9 mouse cellular contexts compared by ENCODE assay signal in the genomic region with DNA sequence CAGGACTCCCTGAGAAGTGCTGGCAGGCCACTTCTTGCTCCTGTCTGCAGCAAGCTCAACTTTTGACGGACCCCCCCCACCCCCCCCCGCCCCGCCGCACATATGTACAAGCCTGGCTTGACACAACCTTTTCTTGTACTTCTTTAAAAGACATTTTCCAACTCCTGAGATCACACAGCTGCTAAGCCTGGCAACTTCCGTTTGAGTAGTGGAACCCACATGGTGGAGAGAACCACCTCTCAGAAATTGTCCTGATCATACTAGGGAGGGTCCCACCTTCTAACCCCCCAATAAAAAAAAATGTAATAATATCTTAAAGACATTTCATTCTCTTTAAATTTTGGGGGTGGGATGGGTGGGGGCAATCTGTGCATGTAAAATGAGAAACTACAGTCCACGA. TPM values are rescaled to one million over a fixed set of nuclear protein-coding genes. Genes with fewer than 3 reads are reported as not detected.
DNase-seq lines count a peak whose midpoint lies in the region; ATAC-seq lines count a peak whose summit lies in the region.
"Had no signal": no experiment of that assay in that cellular context is flagged by ENCODE, and none has a peak within 500 bp of the region (broad histone marks: within the 10 kb centered on the region; RNA-seq: fewer than 3 reads in every experiment).

No protein-coding gene starts in this region.

- DNase-seq in lung, postnatal 36 days, result no peak
- no peak for DNase-seq in liver, embryonic 13.5 days
- peak; percentile 37 for DNase-seq in thymus, postnatal 0 days (ENCODE audit: low spot score)
- DNase-seq in ovary, postnatal 36 days (ENCODE audit: low spot score), result no peak
- no peak for DNase-seq in spleen, postnatal 4 days (ENCODE audit: low spot score in 2 of 2)
- DNase-seq in right cerebral cortex, adult 18-20 months, result no peak

- H3K36me3 ChIP-seq in lung, embryonic 15.5 days, result peaks cover 29% of the 10 kb centered on the region
- peaks cover 22% of the 10 kb centered on the region for H3K36me3 ChIP-seq in forebrain, embryonic 15.5 days
- H3K36me3 ChIP-seq in liver, embryonic 13.5 days, result peaks cover 37% of the 10 kb centered on the region

- no peaks in the 10 kb centered on the region for H3K9me3 ChIP-seq in lung, embryonic 15.5 days
- no peaks in the 10 kb centered on the region for H3K9me3 ChIP-seq in forebrain, embryonic 15.5 days
- H3K9me3 ChIP-seq in liver, embryonic 13.5 days (replicated peaks), result no peaks in the 10 kb centered on the region

- H3K27ac ChIP-seq in lung, embryonic 15.5 days, result no peak overlapping the region
- H3K27ac ChIP-seq in forebrain, embryonic 15.5 days (replicated peaks), result no peak overlapping the region
- H3K27ac ChIP-seq in liver, embryonic 13.5 days, result no peak overlapping the region; the same call in 1 of the 2 replicates

- no peak overlapping the region for H3K9ac ChIP-seq in lung, embryonic 15.5 days
- no peak overlapping the region for H3K9ac ChIP-seq in forebrain, embryonic 15.5 days (replicated peaks)
- H3K9ac ChIP-seq in liver, embryonic 13.5 days, result peak overlapping the region; percentile 87

- H3K4me1 ChIP-seq in lung, embryonic 15.5 days, result peaks cover 13% of the 10 kb centered on the region
- peaks cover 14% of the 10 kb centered on the region for H3K4me1 ChIP-seq in forebrain, embryonic 15.5 days
- H3K4me1 ChIP-seq in liver, embryonic 13.5 days (replicated peaks), result peaks cover 41% of the 10 kb centered on the region

- ATAC-seq in lung, embryonic 15.5 days (ENCODE audit: borderline replicate concordance, extremely low read depth, low FRiP score, low TSS enrichment), result no peak
- no peak for ATAC-seq in forebrain, embryonic 15.5 days (replicated peaks)
- no peak for ATAC-seq in liver, embryonic 13.5 days (ENCODE audit: low read depth)

- WGBS in lung, embryonic 15.5 days, result 34% methylated on average over 6 of the region's 6 CpGs
- WGBS in forebrain, embryonic 15.5 days, result 60% methylated on average over 6 of the region's 6 CpGs
- WGBS in liver, embryonic 13.5 days (ENCODE audit: insufficient replicate concordance), result 46% methylated on average over 6 of the region's 6 CpGs

- no peaks in the 10 kb centered on the region for H3K27me3 ChIP-seq in lung, embryonic 15.5 days
- H3K27me3 ChIP-seq in forebrain, embryonic 15.5 days, result no peaks in the 10 kb centered on the region
- no peaks in the 10 kb centered on the region for H3K27me3 ChIP-seq in liver, embryonic 13.5 days

- peak overlapping the region; percentile 70 for H3K4me3 ChIP-seq in lung, embryonic 15.5 days
- H3K4me3 ChIP-seq in forebrain, embryonic 15.5 days, result peak overlapping the region; percentile 68; the same call in 1 of the 2 replicates
- H3K4me3 ChIP-seq in liver, embryonic 13.5 days (replicated peaks), result peak overlapping the region; percentile 78

- peak overlapping the region; percentile 88 for H3K4me2 ChIP-seq in lung, embryonic 15.5 days
- peak overlapping the region; percentile 92; the same call in 1 of the 2 replicates for H3K4me2 ChIP-seq in forebrain, embryonic 15.5 days (replicated peaks)
- peak overlapping the region; percentile 95 for H3K4me2 ChIP-seq in liver, embryonic 13.5 days

RNA-seq across cellular contexts. Expression of a gene that starts 1.2 kb away (rescaled TPM):
- polyA plus RNA-seq in lung, embryonic 15.5 days (2015; fragmentation: Nextera tagmentation; extraction: Ambion mirVana), result 7.4 and 8.5 TPM in 2 replicates
- 8.5 and 8.8 TPM in 2 replicates for polyA plus RNA-seq in forebrain, embryonic 15.5 days (2015; fragmentation: Nextera tagmentation; extraction: Ambion mirVana)
- 2.2 and 2.7 TPM in 2 replicates for polyA plus RNA-seq in liver, embryonic 13.5 days (2015; fragmentation: Nextera tagmentation; extraction: Ambion mirVana)
- polyA plus RNA-seq in thymus, postnatal 0 days (2015; fragmentation: Nextera tagmentation; extraction: Ambion mirVana), result 7.2 and 10.4 TPM in 2 replicates

RNA-seq across cellular contexts. Expression of a gene that starts 41.9 kb away (rescaled TPM):
- 124 and 130 TPM in 2 replicates for polyA plus RNA-seq in lung, embryonic 15.5 days (2015; fragmentation: Nextera tagmentation; extraction: Ambion mirVana)
- 101 and 107 TPM in 2 replicates for polyA plus RNA-seq in forebrain, embryonic 15.5 days (2015; fragmentation: Nextera tagmentation; extraction: Ambion mirVana)
- polyA plus RNA-seq in liver, embryonic 13.5 days (2015; fragmentation: Nextera tagmentation; extraction: Ambion mirVana), result 54.9 and 58.2 TPM in 2 replicates
- polyA plus RNA-seq in thymus, postnatal 0 days (2015; fragmentation: Nextera tagmentation; extraction: Ambion mirVana), result 83.0 and 86.8 TPM in 2 replicates

RNA-seq across cellular contexts. Expression of a gene that starts 56.6 kb away (rescaled TPM):
- polyA plus RNA-seq in lung, embryonic 15.5 days (2015; fragmentation: Nextera tagmentation; extraction: Ambion mirVana), result not detected in 2 replicates
- not detected in 2 replicates for polyA plus RNA-seq in forebrain, embryonic 15.5 days (2015; fragmentation: Nextera tagmentation; extraction: Ambion mirVana)
- polyA plus RNA-seq in liver, embryonic 13.5 days (2015; fragmentation: Nextera tagmentation; extraction: Ambion mirVana), result not detected in 2 replicates
- polyA plus RNA-seq in thymus, postnatal 0 days (2015; fragmentation: Nextera tagmentation; extraction: Ambion mirVana), result not detected in 2 replicates
- polyA plus RNA-seq: gonadal fat pad, adult 2 months had no signal
